Mouse (Mus musculus): Measurements from ENCODE around the gene Cxcl14.
A peak's percentile ranks its signal among the peaks of the same experiment; 100 is the strongest.

Cxcl14 gene

DNA sequence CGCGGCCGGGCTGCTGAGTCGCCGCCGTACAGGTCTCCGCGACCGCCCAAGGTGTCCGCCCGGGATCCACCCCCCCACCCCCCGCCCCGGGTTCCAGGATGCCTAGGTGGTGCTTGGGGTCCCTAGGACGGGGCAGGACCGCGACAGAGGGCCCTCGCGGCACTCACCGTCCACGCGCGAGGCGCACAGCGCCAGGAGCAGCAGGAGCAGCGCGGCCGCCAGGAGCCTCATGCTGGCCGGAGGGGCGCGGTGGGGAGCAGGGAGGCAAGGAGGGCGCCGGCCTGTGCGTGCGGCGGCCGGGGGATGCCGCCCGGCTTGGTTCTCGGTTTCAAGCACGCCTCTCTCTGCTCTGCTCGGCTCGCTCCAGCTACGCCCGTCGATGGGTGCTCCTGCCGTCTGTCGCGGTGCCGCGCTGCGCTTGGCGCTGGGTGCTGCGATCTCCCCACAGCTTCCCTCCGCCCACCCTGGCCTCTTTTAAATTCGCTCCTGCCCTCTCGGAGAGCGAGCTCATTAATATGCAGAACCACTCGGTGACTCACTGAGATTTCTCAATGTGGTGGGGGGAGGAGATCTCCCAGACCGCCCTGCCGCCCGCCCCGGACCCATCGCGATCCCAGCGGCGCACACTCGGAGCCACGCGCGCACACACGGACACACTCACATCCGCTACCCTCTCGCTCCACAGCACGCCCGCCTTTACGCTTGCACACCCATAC, at the start of gene Cxcl14:
Gene Cxcl14 (minus strand): TSS at position 609 of the 716 bp plus-strand sequence.
- DNase-seq, result peak; percentile 73

DNA sequence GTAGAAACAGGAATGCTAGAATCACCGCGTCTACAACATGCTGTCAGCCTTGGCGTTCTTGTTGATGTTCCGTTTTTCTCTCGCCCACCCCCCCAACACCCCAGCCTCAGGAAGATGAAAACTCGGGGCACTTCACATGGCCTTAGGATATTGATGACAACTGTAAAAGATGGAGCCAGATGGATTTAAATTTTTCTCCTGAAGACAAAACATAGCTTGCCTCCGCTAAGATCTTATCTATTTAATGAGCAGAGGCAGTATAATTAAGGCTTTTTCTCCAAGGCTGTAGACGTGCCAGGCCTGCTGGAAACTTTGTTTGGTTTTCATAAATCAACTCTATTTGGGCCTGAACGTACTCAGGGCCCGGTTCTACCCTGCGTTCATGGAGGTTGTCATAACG, 48.0 kb upstream of the Cxcl14 start:
- DNase-seq, result no peak

DNA sequence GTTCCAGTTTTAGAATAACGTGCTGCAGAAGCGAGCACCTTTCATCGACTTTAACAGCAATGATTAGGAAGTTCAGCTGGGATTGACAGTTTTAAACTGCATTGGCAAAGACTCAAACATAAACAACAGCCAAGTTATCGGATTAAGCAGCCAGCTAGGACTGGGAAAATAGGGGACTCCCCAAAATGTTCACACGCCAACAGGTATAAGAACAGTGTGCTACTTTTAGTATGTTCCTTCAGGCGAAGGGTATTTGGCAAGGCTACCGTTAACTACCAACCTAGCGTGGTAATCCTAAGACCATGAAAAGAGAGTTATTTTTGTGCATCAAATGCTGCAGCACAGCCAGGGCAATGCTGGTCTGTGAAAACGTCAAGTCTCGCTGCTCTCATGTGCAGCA, 46.1 kb upstream of the Cxcl14 start:
- no peak for DNase-seq

DNA sequence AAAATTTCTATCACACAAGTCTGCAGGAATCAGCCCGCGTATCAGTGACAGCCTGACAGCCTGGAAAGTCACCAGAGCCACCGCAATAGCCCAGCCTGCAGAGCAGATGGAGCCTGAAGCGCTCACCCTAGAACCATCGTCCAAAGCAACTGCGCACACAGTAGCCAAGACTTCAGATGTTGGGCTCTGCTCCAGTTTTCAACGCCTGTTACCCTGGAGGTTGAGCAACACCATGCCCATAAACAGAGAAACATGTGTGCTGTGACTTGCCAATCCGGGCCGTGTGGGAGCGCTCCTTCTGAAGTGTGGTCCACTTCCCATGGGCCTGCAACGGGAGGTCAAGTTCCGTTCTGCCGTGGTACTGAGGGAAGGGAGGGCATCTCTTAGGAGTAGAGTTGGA, 44.2 kb upstream of the Cxcl14 start:
- no peak for DNase-seq

DNA sequence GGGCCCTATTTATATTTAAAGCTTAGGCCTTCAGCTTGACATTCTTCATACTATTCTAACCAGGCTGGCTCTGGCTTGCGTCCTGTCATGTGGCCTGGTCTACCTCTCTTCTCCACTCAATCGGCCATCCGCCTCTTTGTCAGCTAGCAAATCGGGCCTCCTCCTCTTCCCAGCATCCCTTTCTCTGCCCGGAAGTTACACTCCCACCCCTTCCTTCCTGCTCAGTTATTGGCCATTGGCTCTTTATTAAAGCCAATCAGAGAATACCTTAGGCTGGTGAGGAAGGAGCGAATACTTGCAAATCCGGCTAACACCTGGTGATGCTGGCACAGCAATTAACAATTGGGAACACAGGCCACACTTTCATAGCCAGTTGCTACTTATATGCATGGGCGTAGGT, 43.5 kb upstream of the Cxcl14 start:
- DNase-seq, result no peak

DNA sequence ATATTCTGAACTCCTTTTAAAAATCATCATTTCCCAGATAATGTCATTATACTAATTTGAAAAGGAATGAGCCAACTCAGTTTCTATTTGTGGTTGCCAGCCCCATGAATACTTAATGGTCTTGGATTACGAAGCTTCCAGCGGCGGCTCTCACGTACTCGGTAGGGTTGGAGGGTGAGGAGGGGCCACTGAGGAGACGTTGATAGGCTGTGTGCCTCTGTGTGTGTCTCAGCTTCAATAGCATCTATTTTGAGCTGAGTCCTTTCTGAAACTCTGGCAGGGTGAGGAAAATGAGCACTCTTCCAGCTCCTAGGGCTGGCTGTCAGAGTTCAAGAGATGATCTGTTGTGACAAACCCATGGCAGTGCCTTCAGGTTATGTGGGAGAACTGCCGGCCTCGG, 40.6 kb upstream of the Cxcl14 start:
- DNase-seq, result peak; percentile 81

DNA sequence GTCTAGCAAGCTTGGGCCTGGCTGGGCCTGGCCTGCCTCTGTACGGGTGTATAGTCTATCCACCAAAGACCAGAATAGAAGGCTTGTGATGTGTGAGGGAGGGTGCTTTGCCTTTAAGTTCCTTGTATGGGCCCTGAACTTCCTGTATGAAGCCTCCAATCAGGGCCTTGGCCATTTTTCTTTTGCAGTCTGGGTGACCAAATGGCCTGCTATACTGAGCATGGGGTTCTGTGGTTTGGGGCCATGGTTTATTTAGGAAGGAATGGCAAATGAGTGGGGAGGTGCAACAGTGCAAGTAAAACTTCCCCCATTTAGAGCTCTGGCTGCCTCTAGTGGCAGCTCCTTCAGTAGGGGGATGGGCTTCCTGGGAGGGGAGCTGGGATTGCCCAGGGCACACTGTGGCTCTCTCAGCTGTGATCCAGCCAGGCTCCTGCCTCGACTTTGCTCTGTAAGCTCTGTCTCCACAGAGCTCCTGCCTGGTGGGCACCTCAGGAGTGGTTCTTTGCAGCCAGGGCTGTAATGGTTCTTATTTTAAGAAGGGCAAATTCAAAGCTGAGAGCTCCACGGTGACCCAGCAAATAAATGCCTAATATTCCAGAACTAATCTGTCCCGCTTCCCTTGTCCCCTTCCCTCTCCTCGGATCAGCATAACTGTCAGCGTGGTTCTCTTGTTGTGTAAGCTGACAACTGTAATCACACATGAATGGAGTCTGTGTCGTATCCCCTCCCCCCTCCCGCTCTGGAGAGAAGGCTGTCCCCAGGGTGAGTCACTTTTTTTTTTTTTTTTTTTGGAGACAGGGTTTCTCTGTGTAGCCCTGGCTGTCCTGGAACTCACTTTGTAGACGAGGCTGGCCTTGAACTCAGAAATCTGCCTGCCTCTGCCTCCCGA, 38.7 kb upstream of the Cxcl14 start:
- peak; percentile 68 for DNase-seq

DNA sequence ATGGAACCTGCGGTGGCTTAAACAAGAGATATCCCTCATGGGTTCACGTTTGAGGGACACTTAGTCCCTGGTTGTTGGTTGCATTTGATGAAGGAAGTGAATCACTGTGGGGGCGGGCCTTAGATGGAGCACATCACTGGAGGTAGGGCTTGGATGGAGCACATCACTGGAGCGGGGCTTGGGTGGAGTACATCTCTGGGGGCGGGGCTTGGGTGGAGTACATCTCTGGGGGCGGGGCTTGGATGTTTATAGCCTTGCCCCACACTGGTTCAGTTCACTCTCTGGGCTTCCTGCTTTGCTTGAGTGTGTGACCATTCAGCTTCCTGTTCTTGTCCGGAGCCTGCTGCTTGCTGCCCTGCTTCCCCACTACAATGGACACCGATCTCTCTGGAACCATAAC, 37.9 kb upstream of the Cxcl14 start:
- no peak for DNase-seq

DNA sequence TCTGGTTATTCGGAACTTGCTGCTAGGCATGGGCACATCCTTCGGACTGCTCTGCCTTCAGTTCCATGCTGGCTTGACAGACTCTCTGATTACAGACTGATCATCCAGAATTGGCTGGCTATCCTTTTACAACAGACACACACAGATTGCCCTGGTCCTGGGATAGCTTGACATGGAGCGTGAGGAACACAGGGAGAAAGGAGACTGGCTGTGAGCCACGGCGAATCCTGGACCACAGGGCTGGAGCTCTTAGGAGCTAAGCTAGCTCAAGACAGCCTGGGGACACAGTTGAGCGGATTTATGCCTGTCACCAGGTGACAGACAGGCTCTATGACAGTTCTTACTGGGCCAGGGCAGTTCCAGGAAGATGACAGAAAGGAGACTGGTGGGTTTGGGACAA, 36.0 kb upstream of the Cxcl14 start:
- DNase-seq, result no peak

DNA sequence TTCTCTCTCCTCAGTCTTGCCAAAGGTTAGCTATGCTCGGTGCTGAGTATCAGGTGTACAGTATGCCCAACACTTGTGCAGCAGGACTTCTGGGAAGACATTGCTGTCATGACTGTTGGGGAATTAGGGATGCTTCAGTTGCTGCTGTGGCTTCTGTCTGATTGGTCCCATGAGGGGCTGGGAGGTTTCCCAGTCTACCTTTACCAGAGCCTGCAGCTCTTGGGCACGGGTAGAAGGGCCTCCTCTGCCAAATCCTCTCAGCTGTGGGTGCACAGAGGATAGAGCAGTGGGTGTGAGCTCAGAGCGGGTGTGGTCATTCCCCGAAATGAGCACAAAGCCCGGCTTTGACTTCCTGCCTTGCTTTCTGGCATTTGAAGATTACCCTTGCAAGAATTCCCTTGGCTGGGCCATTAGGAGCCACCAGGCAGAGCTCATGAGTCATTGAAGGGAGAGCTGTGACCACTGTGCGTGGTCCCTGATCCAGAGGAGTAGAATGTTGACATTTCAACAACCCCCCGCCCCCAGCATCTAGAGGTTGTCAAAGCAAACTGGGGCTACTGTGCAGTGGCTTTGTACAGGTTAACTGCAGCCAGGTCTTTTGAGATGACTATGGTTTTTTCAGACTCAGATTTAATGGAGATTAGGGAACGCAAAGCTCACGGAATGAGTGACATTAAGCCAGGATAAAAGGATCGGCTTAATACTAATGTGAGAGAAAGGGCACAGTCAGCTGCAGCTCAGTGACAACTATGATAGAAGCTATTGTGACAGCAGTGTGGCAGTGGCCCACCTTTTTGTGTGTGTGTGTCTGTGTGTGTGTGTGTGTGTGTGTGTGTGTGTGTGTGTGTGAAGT, 34.5 kb upstream of the Cxcl14 start:
- peak; percentile 70 for DNase-seq

DNA sequence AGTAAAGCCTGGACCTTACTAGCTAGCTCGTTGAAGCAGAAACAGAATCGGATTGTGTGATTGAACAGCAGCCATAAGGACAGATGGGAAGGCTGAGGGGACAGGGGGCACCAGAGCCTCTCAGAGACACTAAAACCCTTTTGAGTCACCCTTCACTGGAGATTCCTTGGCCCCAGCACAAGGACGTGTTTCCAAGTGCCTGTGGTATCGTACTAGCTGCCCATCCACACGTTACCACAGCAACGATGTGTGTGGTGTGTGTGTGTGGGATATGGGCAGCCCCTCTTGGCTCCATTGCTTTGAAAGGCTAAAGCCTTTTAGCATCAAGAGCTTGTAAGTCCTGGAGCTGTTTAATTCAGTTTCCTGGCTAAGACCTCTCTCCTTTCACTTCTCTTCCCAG, 33.4 kb upstream of the Cxcl14 start:
- DNase-seq, result no peak

DNA sequence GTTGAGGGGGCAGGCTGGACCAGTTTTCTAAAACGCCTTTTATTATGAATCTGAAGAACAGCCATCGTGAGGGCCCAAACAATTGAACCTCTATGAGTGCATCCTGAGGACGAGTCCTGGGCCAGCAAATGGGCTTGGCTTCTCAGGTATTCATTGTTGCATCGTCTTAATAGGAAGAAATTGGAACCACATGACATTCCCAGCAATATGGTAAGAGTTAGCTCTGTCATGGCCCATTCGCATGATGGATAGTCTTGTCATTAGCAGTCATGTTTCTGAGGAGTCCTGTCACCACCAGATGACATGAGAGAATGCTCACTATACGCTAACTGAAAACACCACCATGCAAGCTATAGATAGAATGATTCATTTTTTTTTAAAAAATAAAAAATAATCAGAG, 32.8 kb upstream of the Cxcl14 start:
- no peak for DNase-seq

DNA sequence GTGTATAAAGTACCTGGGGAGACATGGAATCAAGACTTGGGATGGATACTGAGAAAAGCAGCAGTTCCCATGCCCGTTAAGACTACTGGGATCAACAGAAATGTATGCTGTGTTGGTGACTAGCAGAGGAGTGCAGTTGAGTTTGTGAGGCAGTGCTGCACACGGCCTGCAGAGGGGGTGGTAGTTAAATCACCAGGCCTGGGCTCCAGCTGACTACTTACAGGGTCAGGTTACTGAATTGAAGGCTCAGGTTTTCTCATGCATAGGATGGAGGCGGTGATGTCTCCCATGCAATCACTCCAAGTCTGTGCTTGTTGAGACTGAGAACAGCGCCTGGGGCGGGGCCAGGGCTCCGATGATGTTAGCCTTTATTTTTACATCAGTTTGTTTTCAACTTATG, 31.4 kb upstream of the Cxcl14 start:
- DNase-seq, result no peak

DNA sequence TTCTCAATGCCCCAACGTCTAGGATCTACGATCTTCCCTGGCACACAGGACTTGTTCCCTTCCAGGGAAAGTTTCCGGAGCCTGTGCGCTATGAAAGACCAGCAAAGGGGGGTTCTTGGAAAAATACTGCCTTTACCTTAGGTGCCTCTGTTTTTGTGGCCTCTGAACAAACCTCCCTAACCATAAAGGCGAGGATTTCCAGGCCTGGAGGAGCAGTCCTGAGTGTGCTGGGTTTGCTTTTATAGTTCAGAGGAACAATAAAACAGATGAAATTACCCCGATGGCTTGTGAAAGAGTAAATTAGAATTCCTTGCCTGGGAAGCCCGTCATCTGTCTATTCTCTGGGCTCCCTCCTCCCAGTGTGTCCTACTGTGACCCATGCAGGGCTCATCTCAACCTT, 25.3 kb upstream of the Cxcl14 start:
- no peak for DNase-seq

DNA sequence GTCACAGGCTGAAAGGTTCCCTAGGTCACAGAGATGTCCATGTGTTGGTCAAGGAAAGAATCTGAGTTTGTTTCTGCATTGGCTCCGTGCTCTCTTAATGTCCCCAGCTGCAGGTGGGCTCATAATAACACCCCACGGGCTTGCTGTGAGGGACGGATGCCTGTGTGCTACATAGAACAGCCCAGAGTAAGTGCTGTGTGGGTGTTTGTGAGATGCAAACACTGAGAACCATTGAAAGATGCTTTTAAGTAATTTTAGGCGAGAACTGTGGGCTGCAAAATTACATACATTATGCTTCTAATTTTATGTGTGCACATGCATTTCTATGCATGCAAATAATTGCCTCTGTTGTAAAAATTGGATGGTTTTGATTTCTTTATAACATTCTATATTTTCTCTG, 20.6 kb upstream of the Cxcl14 start:
- DNase-seq, result no peak

DNA sequence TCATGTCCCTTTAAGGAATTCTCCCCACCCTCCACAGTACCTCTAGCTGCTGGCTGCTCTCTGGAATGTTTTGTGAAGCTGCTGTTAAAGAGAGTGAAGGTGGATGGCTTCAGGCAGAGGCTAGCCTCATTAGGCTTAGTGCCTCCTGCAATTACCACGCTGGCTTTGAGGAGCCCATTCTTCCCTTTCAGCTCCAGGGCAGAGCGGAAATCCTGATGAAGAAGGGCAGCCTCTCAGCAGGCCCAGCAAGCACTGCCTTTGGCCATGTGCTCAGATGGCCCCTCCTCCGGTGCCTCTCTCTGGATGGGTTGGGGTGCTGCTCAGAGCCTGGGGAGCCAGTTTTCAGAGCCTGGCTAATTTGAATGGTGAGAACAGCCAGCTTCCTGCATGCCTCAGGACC, 18.9 kb upstream of the Cxcl14 start:
- peak; percentile 90 for DNase-seq

DNA sequence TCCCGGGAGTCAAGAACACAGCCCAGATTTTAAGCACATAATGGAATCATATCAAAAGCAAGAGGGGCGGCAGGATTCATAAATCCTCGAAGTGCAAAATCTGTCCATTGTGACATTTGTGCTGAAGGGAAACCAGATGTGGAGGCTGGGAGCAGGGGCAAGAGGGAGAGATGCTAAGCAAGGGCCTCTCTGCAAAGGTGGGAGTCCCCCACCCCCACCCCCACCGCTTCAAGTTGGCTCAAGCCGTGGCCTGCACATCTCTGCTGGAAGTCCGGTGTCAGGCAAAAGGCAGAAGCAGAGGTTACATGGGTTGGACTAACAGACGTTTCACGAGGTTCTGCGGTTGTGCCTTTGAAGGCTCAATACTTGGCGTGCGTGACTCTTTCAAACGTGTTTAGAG, 8.7 kb upstream of the Cxcl14 start:
- no peak for DNase-seq

DNA sequence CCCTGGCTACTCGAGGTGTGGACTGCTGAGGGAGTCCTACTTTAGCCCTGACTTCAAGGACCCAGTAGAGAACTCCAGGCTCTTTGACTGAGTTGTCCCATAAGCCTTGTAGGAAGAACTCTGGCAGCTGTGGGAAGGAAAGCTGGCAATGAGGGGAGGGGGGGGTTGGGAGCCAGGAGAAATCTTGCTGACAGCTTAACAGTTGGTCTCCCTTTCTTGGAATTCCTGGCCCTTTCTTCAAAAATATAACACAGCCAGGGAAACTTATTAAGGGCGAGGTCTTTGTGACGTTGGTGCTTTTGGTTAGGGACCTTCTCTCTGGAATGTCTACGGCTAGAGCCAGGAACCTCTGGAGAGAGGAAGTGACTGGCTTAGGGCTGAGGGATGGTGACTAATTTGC, 8.1 kb upstream of the Cxcl14 start:
- no peak for DNase-seq

DNA sequence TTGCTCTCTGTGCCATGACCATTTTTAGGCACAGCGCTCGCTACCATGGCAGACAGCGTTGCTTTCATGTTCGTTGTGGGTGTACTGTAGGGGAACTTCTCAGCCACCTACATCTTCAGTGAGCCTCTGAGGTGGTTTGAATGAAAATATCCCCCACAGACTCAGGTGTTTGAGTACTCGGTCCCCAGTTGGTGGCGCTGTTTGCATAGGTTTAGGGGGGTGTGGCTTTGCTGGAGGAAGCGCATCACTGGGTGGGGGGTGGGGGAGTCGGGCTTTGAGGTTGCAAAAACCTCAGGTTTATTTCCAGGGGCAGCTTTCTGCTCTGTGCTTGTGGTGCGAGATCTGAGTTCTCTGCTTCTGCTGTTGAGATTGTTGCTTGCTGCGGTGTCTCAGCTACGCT, 3.0 kb upstream of the Cxcl14 start:
- DNase-seq, result no peak

DNA sequence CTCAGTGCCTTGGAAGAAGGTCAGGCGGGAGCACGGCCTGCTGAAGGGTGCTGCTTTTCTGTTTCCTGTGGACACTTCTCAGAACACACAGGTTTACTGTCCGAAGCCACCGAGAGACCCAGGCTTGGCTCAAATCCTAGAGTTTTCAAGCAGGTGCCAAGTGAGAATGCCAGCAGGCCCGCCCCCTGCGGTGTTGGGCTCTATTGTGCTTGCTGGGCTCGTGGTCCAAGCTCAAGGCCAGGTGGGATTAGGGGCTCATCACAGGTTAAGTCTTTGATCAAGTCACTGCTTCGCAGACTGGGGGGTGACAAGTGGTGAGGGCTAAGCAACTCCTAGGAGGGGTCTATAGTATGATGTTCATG, 289 bp upstream of the Cxcl14 start:
- no peak for DNase-seq

DNA sequence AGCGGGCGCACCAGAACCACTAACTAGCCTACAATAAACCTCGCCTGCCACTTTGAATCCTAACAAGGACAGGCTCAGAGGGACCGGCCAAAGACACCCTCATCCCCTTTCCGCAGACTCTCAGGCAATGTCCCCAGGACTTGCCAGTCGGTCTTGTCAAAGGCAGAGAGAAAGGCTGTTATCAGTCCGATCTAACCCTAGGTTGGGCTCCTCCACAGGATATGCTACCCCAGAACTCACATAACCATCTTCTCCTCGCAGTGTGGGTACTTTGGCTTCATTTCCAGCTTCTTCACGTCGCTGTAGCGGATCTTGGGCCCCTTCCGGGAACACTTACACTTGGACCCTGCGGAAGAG, 787 bp downstream of the Cxcl14 start:
- no peak for DNase-seq

DNA sequence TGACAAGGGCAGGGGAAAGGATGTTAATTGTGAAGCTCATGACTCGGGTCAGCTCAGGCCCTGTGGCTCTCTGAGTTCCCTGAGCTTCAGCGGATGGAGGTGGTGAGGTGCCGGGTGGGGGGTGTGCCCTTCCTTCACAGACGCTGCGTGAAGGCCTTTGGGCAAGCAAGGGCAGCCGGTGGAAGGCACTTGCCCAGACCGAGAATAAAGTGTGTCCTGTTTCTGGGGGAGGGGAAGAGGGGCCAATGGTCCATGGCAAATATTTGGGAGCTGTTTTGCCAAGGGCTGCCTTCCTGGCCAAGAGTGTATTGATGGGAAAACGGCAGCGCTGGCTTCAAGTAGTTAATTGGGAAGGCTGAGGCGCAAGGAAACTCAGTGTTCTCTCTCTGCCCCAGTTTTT, 1.4 kb downstream of the Cxcl14 start:
- DNase-seq, result peak; percentile 43

DNA sequence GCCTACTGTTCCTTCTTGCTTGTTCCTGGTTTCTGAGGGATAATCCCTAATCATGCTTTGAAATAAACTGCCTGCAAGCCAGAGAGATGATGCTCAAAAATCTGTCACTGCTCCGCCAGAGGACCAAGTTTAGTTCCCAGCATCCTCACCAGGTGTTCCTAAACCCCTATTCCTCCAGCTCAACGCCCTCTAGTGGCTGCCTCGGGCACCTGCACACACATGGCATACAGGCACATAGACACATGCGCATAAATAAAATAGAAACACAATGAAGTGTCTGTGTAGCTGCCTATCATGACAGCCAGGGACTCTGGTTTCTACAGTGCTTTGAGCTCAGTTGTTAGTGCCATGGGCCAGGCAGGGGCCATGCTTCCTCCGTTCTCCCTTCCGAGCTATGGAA, 6.4 kb downstream of the Cxcl14 start:
- DNase-seq, result no peak

DNA sequence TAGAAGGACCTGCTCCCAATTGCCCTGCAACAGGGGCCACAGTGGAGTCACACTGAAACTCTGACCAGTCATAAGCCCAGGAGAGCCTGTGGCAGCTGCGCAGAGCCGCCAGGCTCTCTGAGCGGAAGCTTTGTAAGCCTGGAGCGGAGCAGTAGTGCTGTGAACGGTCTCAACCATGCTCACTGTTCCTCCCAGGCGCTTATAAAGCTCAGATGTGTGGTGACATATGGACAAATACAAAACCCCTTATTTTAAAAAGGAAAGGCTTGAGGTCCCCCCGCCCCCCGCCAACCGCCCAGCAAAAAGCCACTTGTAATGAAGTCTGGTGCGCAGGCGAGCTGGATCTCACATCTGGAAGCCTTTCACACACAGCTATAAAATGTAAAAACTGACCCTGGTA, 7.1 kb downstream of the Cxcl14 start:
- peak; percentile 37 for DNase-seq

Data from retina, postnatal 1 day (tissue).